Mouse (Mus musculus) G1E (cell line): Measurements from ENCODE around the gene Hist1h2bc. TPM values are rescaled to one million over a fixed set of nuclear protein-coding genes. Genes with fewer than 3 reads are reported as not detected.

Experiments
- ATAC-seq: 2 replicates; pipeline ENCODE4 v1.8.0; 2016; ENCODE audit warnings: mild to moderate bottlenecking; ENCODE audit not compliant: insufficient number of reproducible peaks, poor library complexity, low FRiP score, severe bottlenecking; ENCODE audit errors: extremely low read depth
- DNase-seq: peaks from one replicate; pipeline ENCODE4 v3.0.0; 2012; ENCODE audit warnings: low spot score
- H3K27me3 ChIP-seq: 2 replicates; pipeline ENCODE4 v1.6.1; 2012; ENCODE audit warnings: mild to moderate bottlenecking, low read length, inconsistent platforms; ENCODE audit not compliant: insufficient read depth
- H3K36me3 ChIP-seq: replicated peaks from 2 replicates; pipeline ENCODE3; 2012; ENCODE audit warnings: mild to moderate bottlenecking, inconsistent platforms
- H3K4me1 ChIP-seq: 2 replicates; pipeline ENCODE4 v1.6.1; 2012; ENCODE audit warnings: low read depth, low read length, inconsistent platforms, mixed read lengths; ENCODE audit not compliant: insufficient read depth
- H3K4me3 ChIP-seq: 2 replicates; pipeline ENCODE4 v1.5.1; 2012; ENCODE audit warnings: low read depth, mild to moderate bottlenecking, inconsistent platforms, low read length, moderate library complexity, mixed read lengths
- H3K9me3 ChIP-seq: replicated peaks from 2 replicates; pipeline ENCODE4 v1.6.1; 2012; ENCODE audit warnings: inconsistent platforms
- CTCF ChIP-seq: IDR thresholded peaks from 2 replicates; pipeline ENCODE4 v1.5.1; 2012; ENCODE audit warnings: low read depth, low read length, inconsistent platforms, mixed read lengths
- GATA1 ChIP-seq: IDR thresholded peaks from 2 replicates; pipeline ENCODE4 v1.6.1; 2012; ENCODE audit warnings: borderline replicate concordance, low read length, inconsistent platforms, mixed read lengths
- GATA2 ChIP-seq: IDR thresholded peaks from 2 replicates; pipeline ENCODE4 v1.6.1; 2012; ENCODE audit warnings: low read depth, low read length, inconsistent platforms, borderline replicate concordance
- POLR2AphosphoS5 ChIP-seq: IDR thresholded peaks from 2 replicates; pipeline ENCODE4 v1.6.1; 2012; ENCODE audit warnings: low read depth, low read length, inconsistent platforms; ENCODE audit not compliant: insufficient replicate concordance
- TAL1 ChIP-seq: conservative IDR thresholded peaks from 2 replicates; pipeline ENCODE4 v1.6.1; 2012; ENCODE audit warnings: low read depth, low read length, inconsistent platforms, mixed read lengths
- polyA plus RNA-seq: library from polyadenylated mRNA; stranded (reverse); fragments of >175 nt; gene quantifications from 2 replicates; pipeline ENCODE4 v1.2.3, GENCODE M21; 2012
- total RNA-seq, 2 experiments: library from RNA; stranded (forward) in 1 of 2; stranded (reverse) in 1 of 2; fragments of 200-1000 nt in 1 of 2; fragments of >200 nt in 1 of 2; fragmentation: Nextera tagmentation in 1 of 2; gene quantifications; 2 replicates each; pipeline ENCODE4 v1.2.3; 2014 to 2017

The Hist1h2bc gene
- total and polyA plus RNA-seq, 3 experiments: 8.5 to 387 (median 62.5) TPM

DNA sequence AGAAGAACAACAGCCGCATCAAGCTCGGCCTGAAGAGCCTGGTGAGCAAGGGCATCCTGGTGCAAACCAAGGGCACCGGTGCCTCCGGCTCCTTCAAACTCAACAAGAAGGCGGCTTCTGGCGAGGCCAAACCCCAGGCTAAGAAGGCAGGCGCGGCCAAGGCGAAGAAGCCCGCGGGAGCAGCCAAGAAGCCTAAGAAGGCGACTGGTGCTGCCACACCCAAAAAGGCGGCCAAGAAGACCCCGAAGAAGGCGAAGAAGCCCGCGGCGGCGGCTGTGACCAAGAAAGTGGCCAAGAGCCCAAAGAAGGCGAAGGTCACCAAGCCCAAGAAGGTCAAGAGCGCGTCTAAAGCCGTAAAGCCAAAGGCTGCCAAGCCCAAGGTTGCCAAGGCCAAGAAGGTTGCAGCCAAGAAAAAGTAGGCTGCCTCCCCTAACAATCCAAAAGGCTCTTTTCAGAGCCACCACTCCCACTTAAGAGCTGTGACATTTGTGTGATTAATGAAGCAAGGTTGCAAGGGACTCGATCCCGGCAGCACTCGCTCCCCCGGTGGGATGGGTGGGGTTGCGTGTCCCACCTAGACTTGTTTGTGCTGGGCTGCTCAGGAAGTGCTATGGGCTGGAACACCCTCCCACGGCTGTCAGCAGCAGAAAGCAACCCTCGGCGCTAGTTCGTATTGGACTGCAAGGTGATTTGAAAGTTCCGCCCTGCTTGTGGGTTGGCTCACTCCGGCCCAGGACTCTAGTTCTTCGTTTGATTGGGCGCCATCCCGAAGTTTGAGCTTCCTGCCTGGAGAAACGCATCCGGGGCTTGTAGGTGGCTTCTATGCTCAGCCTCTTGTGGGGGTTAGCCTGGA, 55.3 kb downstream of the Hist1h2bc start:
- Histone ChIP-seq H3K9me3 (no peaks in the 10 kb centered on the region), H3K4me3 (peak overlapping the region; percentile 71), H3K27me3 (no peaks in the 10 kb centered on the region), H3K4me1 (peaks cover 24% of the 10 kb centered on the region), H3K36me3 (no peaks in the 10 kb centered on the region)
- TF ChIP-seq CTCF (no peak), POLR2AphosphoS5 (peak; percentile 99; the same call in 1 of the 2 replicates)
- DNase-seq (peak; percentile 67), ATAC-seq (peak; percentile 75)

DNA sequence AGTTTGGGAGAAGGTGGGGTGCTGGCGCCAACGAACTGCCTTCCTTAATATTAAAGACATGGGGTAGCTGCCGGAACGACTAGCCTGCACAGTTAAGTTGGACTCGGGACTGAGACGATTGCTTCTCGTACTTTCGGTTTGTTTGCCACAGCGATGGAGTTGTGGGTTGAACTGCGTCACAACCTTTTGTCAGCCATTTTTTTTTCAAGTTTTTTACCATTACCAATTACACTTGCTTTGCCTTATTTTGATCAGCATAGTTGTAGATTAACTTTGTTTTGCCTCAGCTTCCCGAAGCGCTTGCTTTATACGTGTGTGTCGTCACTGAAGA, 55.9 kb downstream of the Hist1h2bc start:
- no peaks in the 10 kb centered on the region for H3K27me3 ChIP-seq
- TF ChIP-seq GATA1: no peak
- TF ChIP-seq CTCF: no peak
- peak; percentile 55 for TF ChIP-seq POLR2AphosphoS5
- H3K4me3 ChIP-seq: peak overlapping the region; percentile 71
- no peaks in the 10 kb centered on the region for H3K9me3 ChIP-seq
- H3K4me1 ChIP-seq: peaks cover 24% of the 10 kb centered on the region
- H3K36me3 ChIP-seq: no peaks in the 10 kb centered on the region
- DNase-seq: no peak
- ATAC-seq: no peak

DNA sequence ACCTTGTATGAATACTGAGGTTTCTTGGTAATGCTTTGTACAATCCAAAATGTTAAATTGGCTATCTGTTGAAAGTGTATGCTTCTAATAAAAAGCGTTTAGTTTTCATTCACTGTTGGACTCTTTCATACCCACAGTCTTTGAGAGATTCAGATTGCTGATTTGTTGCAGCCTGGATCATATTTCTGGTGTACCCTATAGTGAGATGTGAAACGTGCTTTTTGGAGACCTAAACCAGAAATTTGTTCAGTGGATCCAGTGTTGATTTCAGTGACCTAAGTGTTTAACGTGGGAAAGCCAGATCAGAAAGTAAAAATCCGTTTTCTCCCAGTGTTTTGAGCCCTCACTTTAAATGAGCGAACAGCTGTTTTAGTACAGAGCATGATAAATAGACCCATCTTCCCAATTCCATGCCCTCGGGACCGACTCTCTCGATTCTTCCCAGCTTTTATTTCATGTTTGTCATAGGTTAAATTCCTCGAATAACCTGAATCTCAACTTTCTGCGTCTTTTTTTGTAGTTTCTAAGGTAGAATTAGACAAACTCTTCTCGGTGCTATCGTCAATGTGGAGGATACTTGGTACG, 56.3 kb downstream of the Hist1h2bc start:
- ATAC-seq (no peak), DNase-seq (no peak)
- H3K27me3 ChIP-seq: no peaks in the 10 kb centered on the region
- no peaks in the 10 kb centered on the region for H3K9me3 ChIP-seq
- peak; percentile 19; the same call in 1 of the 2 replicates for TF ChIP-seq POLR2AphosphoS5
- TF ChIP-seq GATA2: no peak
- no peak for TF ChIP-seq TAL1
- peak overlapping the region; percentile 71 for H3K4me3 ChIP-seq
- H3K36me3 ChIP-seq: no peaks in the 10 kb centered on the region
- H3K4me1 ChIP-seq: peaks cover 24% of the 10 kb centered on the region

DNA sequence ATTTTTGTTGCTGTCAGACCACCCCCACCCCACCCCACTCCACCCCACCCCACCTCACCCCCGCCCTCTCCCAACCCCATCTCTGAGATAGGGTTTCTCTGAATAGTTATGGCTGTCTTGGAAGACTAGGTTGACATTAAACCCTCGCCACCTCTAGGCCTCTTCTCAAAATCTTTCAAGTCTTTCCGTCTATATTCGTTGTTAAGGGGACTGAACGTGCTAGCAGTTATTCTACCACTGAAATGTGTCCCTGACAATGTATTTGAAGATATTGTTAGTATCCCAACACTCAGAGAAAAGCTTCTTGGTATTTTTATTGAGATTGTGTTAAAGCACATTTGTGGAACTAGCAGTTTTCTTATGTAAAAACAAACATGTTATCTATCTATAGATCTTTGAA, 56.9 kb downstream of the Hist1h2bc start:
- TF ChIP-seq CTCF (no peak), POLR2AphosphoS5 (no peak), GATA1 (no peak), GATA2 (no peak), TAL1 (no peak)
- H3K4me1 ChIP-seq: peaks cover 26% of the 10 kb centered on the region
- no peak overlapping the region; the same call in 1 of the 2 replicates for H3K4me3 ChIP-seq
- ATAC-seq: no peak
- no peaks in the 10 kb centered on the region for H3K9me3 ChIP-seq
- no peaks in the 10 kb centered on the region for H3K27me3 ChIP-seq
- no peak for DNase-seq
- no peaks in the 10 kb centered on the region for H3K36me3 ChIP-seq

DNA sequence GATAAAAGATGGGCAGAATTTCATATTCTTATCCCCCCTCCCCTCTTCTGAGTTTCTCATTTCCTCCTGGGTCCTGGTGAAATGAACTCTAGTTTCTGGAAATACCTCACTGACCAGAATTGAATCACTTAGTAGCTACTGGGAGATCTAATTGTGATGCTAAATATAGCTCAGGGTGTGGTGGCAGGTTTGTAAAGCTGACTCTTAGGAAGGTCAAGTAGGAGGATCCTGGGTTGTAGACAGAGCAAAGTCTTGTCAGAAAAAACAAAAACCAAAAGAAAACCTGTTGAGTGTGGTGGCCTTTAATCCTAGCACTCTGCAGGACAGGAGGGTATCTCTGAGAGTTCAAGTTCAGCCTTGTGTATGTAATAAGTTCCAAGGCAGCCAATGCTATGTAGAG, 58.0 kb downstream of the Hist1h2bc start:
- Histone ChIP-seq H3K4me1 (peaks cover 28% of the 10 kb centered on the region), H3K4me3 (no peak overlapping the region), H3K36me3 (no peaks in the 10 kb centered on the region), H3K9me3 (no peaks in the 10 kb centered on the region), H3K27me3 (no peaks in the 10 kb centered on the region)
- ATAC-seq: no peak
- TF ChIP-seq GATA2: no peak
- no peak for TF ChIP-seq TAL1
- peak; percentile 57; the same call in 1 of the 2 replicates for TF ChIP-seq POLR2AphosphoS5
- no peak for TF ChIP-seq CTCF
- no peak for TF ChIP-seq GATA1
- DNase-seq: no peak

Other genes starting within 250 kb of the Hist1h2bc start
Only the 20 nearest of the 37 such genes appear.
- 610 and 627 TPM in 2 replicates for gene Hist1h2bf, start 110.0 kb upstream of the Hist1h2bc start, total RNA-seq (2014; fragmentation: Nextera tagmentation)
- gene Hist1h2bf, start 110.0 kb upstream of the Hist1h2bc start, total RNA-seq (2017): 748 and 859 TPM in 2 replicates
- gene Hist1h2bf, start 110.0 kb upstream of the Hist1h2bc start, polyA plus RNA-seq: 5.7 and 27.4 TPM in 2 replicates
- gene Hist1h2ad, start 109.8 kb upstream of the Hist1h2bc start, total RNA-seq (2014; fragmentation: Nextera tagmentation): 5.3 and 7.3 TPM in 2 replicates
- 491 and 756 TPM in 2 replicates for gene Hist1h2ad, start 109.8 kb upstream of the Hist1h2bc start, total RNA-seq (2017)
- 2.3 and 7.4 TPM in 2 replicates for gene Hist1h2ad, start 109.8 kb upstream of the Hist1h2bc start, polyA plus RNA-seq
- 524 and 556 TPM in 2 replicates for gene Hist1h3d, start 108.4 kb upstream of the Hist1h2bc start, total RNA-seq (2014; fragmentation: Nextera tagmentation)
- 92.0 and 101 TPM in 2 replicates for gene Hist1h3d, start 108.4 kb upstream of the Hist1h2bc start, total RNA-seq (2017)
- 3.7 and 9.6 TPM in 2 replicates for gene Hist1h3d, start 108.4 kb upstream of the Hist1h2bc start, polyA plus RNA-seq
- 2,252 and 2,609 TPM in 2 replicates for gene Hist1h4d, start 102.6 kb upstream of the Hist1h2bc start, total RNA-seq (2014; fragmentation: Nextera tagmentation)
- 1,080 and 1,131 TPM in 2 replicates for gene Hist1h4d, start 102.6 kb upstream of the Hist1h2bc start, total RNA-seq (2017)
- gene Hist1h4d, start 102.6 kb upstream of the Hist1h2bc start, polyA plus RNA-seq: 14.6 and 40.1 TPM in 2 replicates
- gene Hist1h2be, start 63.1 kb upstream of the Hist1h2bc start, total RNA-seq (2014; fragmentation: Nextera tagmentation): 27.7 and 30.2 TPM in 2 replicates
- gene Hist1h2be, start 63.1 kb upstream of the Hist1h2bc start, total RNA-seq (2017): 110 and 153 TPM in 2 replicates
- 0.56 and 3.5 TPM in 2 replicates for gene Hist1h2be, start 63.1 kb upstream of the Hist1h2bc start, polyA plus RNA-seq
- 1,109 and 1,273 TPM in 2 replicates for gene Hist1h1e, start 61.6 kb upstream of the Hist1h2bc start, total RNA-seq (2014; fragmentation: Nextera tagmentation)
- 215 and 254 TPM in 2 replicates for gene Hist1h1e, start 61.6 kb upstream of the Hist1h2bc start, total RNA-seq (2017)
- 4.0 and 18.2 TPM in 2 replicates for gene Hist1h1e, start 61.6 kb upstream of the Hist1h2bc start, polyA plus RNA-seq
- 5.1 and 6.4 TPM in 2 replicates for gene Hist1h2ac, start 251 bp upstream of the Hist1h2bc start, total RNA-seq (2014; fragmentation: Nextera tagmentation)
- gene Hist1h2ac, start 251 bp upstream of the Hist1h2bc start, total RNA-seq (2017): 54.4 and 93.5 TPM in 2 replicates
- 1.1 and 3.8 TPM in 2 replicates for gene Hist1h2ac, start 251 bp upstream of the Hist1h2bc start, polyA plus RNA-seq
- gene Hist1h1t, start 11.6 kb downstream of the Hist1h2bc start, total RNA-seq (2014; fragmentation: Nextera tagmentation): not detected in 2 replicates
- 0.16 and 0.29 TPM in 2 replicates for gene Hist1h1t, start 11.6 kb downstream of the Hist1h2bc start, total RNA-seq (2017)
- not detected in 2 replicates for gene Hist1h1t, start 11.6 kb downstream of the Hist1h2bc start, polyA plus RNA-seq
- gene Hist1h4c, start 14.3 kb downstream of the Hist1h2bc start, total RNA-seq (2014; fragmentation: Nextera tagmentation): 89.9 and 123 TPM in 2 replicates
- gene Hist1h4c, start 14.3 kb downstream of the Hist1h2bc start, total RNA-seq (2017): 238 and 240 TPM in 2 replicates
- 2.2 and 9.8 TPM in 2 replicates for gene Hist1h4c, start 14.3 kb downstream of the Hist1h2bc start, polyA plus RNA-seq
- gene Hfe, start 26.7 kb downstream of the Hist1h2bc start, total RNA-seq (2014; fragmentation: Nextera tagmentation): not detected in 2 replicates
- gene Hfe, start 26.7 kb downstream of the Hist1h2bc start, total RNA-seq (2017): 0.16 TPM in 1 of 2 replicates, not detected in the other
- not detected in 2 replicates for gene Hfe, start 26.7 kb downstream of the Hist1h2bc start, polyA plus RNA-seq
- gene Hist1h1c, start 54.6 kb downstream of the Hist1h2bc start, total RNA-seq (2014; fragmentation: Nextera tagmentation): 471 and 514 TPM in 2 replicates
- gene Hist1h1c, start 54.6 kb downstream of the Hist1h2bc start, total RNA-seq (2017): 589 and 623 TPM in 2 replicates
- 10.5 and 25.6 TPM in 2 replicates for gene Hist1h1c, start 54.6 kb downstream of the Hist1h2bc start, polyA plus RNA-seq
- 759 and 936 TPM in 2 replicates for gene Hist1h3c, start 61.4 kb downstream of the Hist1h2bc start, total RNA-seq (2014; fragmentation: Nextera tagmentation)
- gene Hist1h3c, start 61.4 kb downstream of the Hist1h2bc start, total RNA-seq (2017): 437 and 629 TPM in 2 replicates
- 8.6 and 19.8 TPM in 2 replicates for gene Hist1h3c, start 61.4 kb downstream of the Hist1h2bc start, polyA plus RNA-seq
- 444 and 466 TPM in 2 replicates for gene Hist1h2bb, start 62.5 kb downstream of the Hist1h2bc start, total RNA-seq (2014; fragmentation: Nextera tagmentation)
- 1,704 and 1,978 TPM in 2 replicates for gene Hist1h2bb, start 62.5 kb downstream of the Hist1h2bc start, total RNA-seq (2017)
- 4.3 and 32.5 TPM in 2 replicates for gene Hist1h2bb, start 62.5 kb downstream of the Hist1h2bc start, polyA plus RNA-seq
- 535 and 541 TPM in 2 replicates for gene Hist1h2ab, start 66.9 kb downstream of the Hist1h2bc start, total RNA-seq (2014; fragmentation: Nextera tagmentation)
- 1,062 and 1,423 TPM in 2 replicates for gene Hist1h2ab, start 66.9 kb downstream of the Hist1h2bc start, total RNA-seq (2017)
- 24.2 and 62.4 TPM in 2 replicates for gene Hist1h2ab, start 66.9 kb downstream of the Hist1h2bc start, polyA plus RNA-seq
- 745 and 817 TPM in 2 replicates for gene Hist1h3b, start 68.1 kb downstream of the Hist1h2bc start, total RNA-seq (2014; fragmentation: Nextera tagmentation)
- 955 and 1,281 TPM in 2 replicates for gene Hist1h3b, start 68.1 kb downstream of the Hist1h2bc start, total RNA-seq (2017)
- 5.7 and 22.8 TPM in 2 replicates for gene Hist1h3b, start 68.1 kb downstream of the Hist1h2bc start, polyA plus RNA-seq
- gene Hist1h4b, start 72.8 kb downstream of the Hist1h2bc start, total RNA-seq (2014; fragmentation: Nextera tagmentation): 272 and 301 TPM in 2 replicates
- gene Hist1h4b, start 72.8 kb downstream of the Hist1h2bc start, total RNA-seq (2017): 2,655 and 2,848 TPM in 2 replicates
- gene Hist1h4b, start 72.8 kb downstream of the Hist1h2bc start, polyA plus RNA-seq: 6.6 and 21.7 TPM in 2 replicates
- gene Hist1h4a, start 77.0 kb downstream of the Hist1h2bc start, total RNA-seq (2014; fragmentation: Nextera tagmentation): 408 and 465 TPM in 2 replicates
- gene Hist1h4a, start 77.0 kb downstream of the Hist1h2bc start, total RNA-seq (2017): 867 and 973 TPM in 2 replicates
- 12.0 and 53.5 TPM in 2 replicates for gene Hist1h4a, start 77.0 kb downstream of the Hist1h2bc start, polyA plus RNA-seq
- gene Hist1h3a, start 78.2 kb downstream of the Hist1h2bc start, total RNA-seq (2014; fragmentation: Nextera tagmentation): 261 and 263 TPM in 2 replicates
- 139 and 203 TPM in 2 replicates for gene Hist1h3a, start 78.2 kb downstream of the Hist1h2bc start, total RNA-seq (2017)
- gene Hist1h3a, start 78.2 kb downstream of the Hist1h2bc start, polyA plus RNA-seq: 5.3 and 8.2 TPM in 2 replicates
- gene Hist1h1a, start 79.5 kb downstream of the Hist1h2bc start, total RNA-seq (2014; fragmentation: Nextera tagmentation): 351 and 375 TPM in 2 replicates
- gene Hist1h1a, start 79.5 kb downstream of the Hist1h2bc start, total RNA-seq (2017): 1,895 and 1,917 TPM in 2 replicates
- 0.90 and 1.9 TPM in 2 replicates for gene Hist1h1a, start 79.5 kb downstream of the Hist1h2bc start, polyA plus RNA-seq
- not detected in 2 replicates for gene Trim38, start 85.7 kb downstream of the Hist1h2bc start, total RNA-seq (2014; fragmentation: Nextera tagmentation)
- 0.27 TPM in 1 of 2 replicates, not detected in the other for gene Trim38, start 85.7 kb downstream of the Hist1h2bc start, total RNA-seq (2017)
- gene Trim38, start 85.7 kb downstream of the Hist1h2bc start, polyA plus RNA-seq: not detected in 2 replicates